Mouse (Mus musculus) liver, postnatal 0 days (tissue): Measurements from ENCODE around the gene Nucb1.

Experiments
- CTCF ChIP-seq: sonication (generic); IDR thresholded peaks from 2 replicates; pipeline ENCODE4 v1.5.1; 2016; ENCODE audit warnings: antibody characterized with exemption, low read depth
- EP300 ChIP-seq: IDR thresholded peaks from 2 replicates; pipeline ENCODE4 v1.6.1; 2016; ENCODE audit warnings: antibody characterized with exemption, low read depth, mild to moderate bottlenecking

DNA sequence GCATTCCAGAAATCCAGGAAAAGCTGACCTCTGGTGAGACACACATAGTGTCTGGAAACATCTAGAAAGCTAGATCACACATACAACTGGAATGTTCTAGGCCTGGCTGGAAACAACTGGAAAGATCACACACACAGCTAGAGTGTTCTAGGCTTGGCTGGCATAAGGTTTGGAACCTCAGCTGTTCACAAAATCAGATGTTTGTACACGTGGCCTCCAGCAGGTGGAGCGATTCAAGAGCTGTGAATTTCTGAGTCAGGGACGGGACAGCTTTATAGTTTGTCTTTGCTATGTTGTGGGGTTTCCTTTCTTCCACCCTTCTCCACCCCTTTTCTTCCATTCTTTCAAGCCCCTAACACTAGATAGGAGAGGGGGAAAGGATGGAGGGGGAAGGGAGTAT, 33.2 kb downstream of the Nucb1 start:
- TF ChIP-seq CTCF (peak; percentile 89), EP300 (no peak)
